Mouse (Mus musculus) limb, embryonic 12.5 days (tissue): ENCODE results near the gene Atp1a1. TPM values are rescaled to one million over a fixed set of nuclear protein-coding genes. Genes with fewer than 3 reads are reported as not detected.
A peak's percentile ranks its signal among the peaks of the same experiment; 100 is the strongest.

ENCODE experiments used
- ATAC-seq: fragments of 200-750 bp; cut with Nextera tagmentation; 2 replicates; pipeline ENCODE4 v1.8.0; 2017; ENCODE audit warnings: low read depth, moderate TSS enrichment; ENCODE audit not compliant: insufficient number of reproducible peaks, insufficient read depth, low FRiP score, low TSS enrichment
- H3K27ac ChIP-seq: fragments of 300-500 bp; sonication (generic); 2 replicates; pipeline ENCODE4 v1.5.1; 2016; ENCODE audit warnings: mild to moderate bottlenecking, moderate library complexity
- H3K27me3 ChIP-seq: fragments of 300-500 bp; sonication (generic); 2 replicates; pipeline ENCODE4 v1.6.1; 2016; ENCODE audit warnings: mild to moderate bottlenecking, moderate library complexity
- H3K36me3 ChIP-seq: fragments of 300-500 bp; sonication (generic); 2 replicates; pipeline ENCODE4 v1.6.1; 2016; ENCODE audit warnings: mild to moderate bottlenecking, moderate library complexity
- H3K4me1 ChIP-seq: fragments of 300-500 bp; sonication (generic); replicated peaks from 2 replicates; pipeline ENCODE4 v1.6.1; 2016
- H3K4me2 ChIP-seq: fragments of 300-500 bp; sonication (generic); 2 replicates; pipeline ENCODE4 v1.6.1; 2016; ENCODE audit warnings: mild to moderate bottlenecking, moderate library complexity
- H3K4me3 ChIP-seq: fragments of 300-500 bp; sonication (generic); replicated peaks from 2 replicates; pipeline ENCODE4 v1.5.1; 2016; ENCODE audit warnings: mild to moderate bottlenecking
- H3K9ac ChIP-seq: fragments of 300-500 bp; sonication (generic); replicated peaks from 2 replicates; pipeline ENCODE4 v1.6.1; 2016; ENCODE audit warnings: mild to moderate bottlenecking, moderate library complexity
- H3K9me3 ChIP-seq: fragments of 300-500 bp; sonication (generic); 2 replicates; pipeline ENCODE4 v1.6.1; 2016; ENCODE audit warnings: mild to moderate bottlenecking, moderate library complexity
- WGBS: fragments of 180-500 bp; shearing (Covaris S2); methylation state at CpG from one replicate; pipeline ENCODE4 v1.1.7; 2016; 5-methylcytosine and 5-hydroxymethylcytosine counted together
- polyA plus RNA-seq: library from polyadenylated mRNA; unstranded; fragments of >200 nt; fragmentation: Nextera tagmentation; extraction: Ambion mirVana; gene quantifications from 2 replicates; pipeline ENCODE4 v1.2.1, GENCODE M21; 2016

Gene Atp1a1
- 57.1 and 67.6 TPM in 2 replicates for polyA plus RNA-seq

DNA sequence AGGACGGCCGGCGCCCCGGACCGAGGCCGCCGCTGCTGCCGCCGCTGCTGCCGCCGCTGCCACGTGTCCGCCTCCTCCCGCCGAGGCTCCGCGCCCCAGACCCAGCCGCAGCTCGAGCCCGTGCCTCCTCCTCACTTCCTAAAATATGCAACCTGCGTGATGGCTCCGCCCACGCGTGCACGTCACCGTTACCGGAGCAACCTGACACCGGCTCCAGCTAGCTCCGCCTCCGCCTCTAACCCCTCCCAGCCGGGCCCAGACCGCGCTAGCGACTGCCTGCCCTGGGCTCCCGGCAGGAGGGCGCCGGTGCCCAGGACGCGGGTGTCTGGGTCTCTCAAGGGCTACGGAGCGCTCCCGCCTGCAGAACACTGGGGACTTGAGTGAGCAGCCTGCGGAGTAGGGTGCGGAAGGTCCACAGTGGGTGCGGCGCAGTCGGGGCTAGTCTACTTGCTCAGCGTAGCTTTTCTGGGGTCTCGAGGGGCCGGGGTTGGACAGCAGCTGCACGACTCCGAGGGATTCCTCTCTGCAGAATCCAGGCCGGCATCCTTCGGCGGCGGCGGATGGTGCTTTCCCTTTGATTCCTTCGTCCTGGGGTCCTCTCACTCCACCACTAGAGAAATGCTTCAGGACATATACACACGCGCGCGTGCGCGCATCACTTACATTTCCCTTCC is at the start of gene Atp1a1:
Gene Atp1a1 (minus strand): TSS at position 135 of the 674 bp plus-strand sequence.
- ATAC-seq: peak; percentile 97
- Histone ChIP-seq H3K27me3 (no peaks in the 10 kb centered on the region), H3K9ac (peak within 1 kb of the TSS; percentile 96), H3K27ac (peak within 1 kb of the TSS; percentile 96), H3K4me3 (peak within 1 kb of the TSS; percentile 87), H3K9me3 (no peaks in the 10 kb centered on the region), H3K4me1 (peaks cover 44% of the 10 kb centered on the region), H3K4me2 (peak within 1 kb of the TSS; percentile 78), H3K36me3 (no peaks in the 10 kb centered on the region)
- under 1% methylated on average over 64 of the region's 64 CpGs for WGBS

DNA sequence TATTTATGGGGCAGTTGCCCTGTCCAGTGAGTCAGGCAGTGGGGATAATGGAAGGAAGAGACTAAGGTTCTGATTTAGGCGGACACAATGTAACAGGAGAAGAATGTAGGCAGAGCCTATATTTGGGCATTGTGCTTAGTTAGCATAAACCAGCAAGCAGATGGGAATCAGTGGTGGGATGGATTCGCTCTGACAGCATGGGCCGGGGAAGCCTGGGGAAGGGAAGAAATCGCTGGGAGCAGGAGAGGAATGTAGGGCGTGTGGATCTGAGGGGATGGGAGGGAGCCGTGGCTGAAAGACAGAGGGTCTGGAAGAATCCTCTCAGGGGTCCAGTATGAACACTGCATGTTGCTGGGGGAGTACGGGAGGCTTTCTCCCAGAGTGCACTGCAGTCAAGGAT is 49.0 kb upstream of the Atp1a1 start:
- no peak overlapping the region for H3K9ac ChIP-seq
- no peak overlapping the region for H3K4me3 ChIP-seq
- H3K9me3 ChIP-seq: no peaks in the 10 kb centered on the region
- H3K27me3 ChIP-seq: no peaks in the 10 kb centered on the region
- no peak overlapping the region for H3K27ac ChIP-seq
- no peaks in the 10 kb centered on the region for H3K36me3 ChIP-seq
- H3K4me1 ChIP-seq: peaks cover 11% of the 10 kb centered on the region
- 58% methylated on average over 7 of the region's 7 CpGs for WGBS
- ATAC-seq: no peak
- no peak overlapping the region for H3K4me2 ChIP-seq

DNA sequence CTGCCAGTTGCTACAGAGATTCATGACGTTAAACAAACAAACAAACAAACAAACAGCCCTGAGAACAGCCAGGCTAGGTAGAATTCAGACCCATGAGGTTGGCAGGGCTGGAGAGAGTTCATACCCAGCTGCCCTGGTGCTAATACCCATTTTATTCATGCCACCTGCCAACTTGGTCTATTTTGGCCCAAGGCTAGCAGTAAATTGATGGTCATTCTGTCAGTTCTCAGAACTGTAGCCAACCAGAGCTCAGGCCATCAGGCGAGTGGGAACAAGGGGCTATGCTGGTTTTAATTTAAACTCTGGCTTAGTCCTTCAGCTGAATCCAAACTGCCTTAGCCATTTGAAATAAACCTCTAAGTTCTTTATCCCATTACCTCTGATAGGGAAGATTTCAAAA is 48.5 kb upstream of the Atp1a1 start:
- Histone ChIP-seq H3K9me3 (no peaks in the 10 kb centered on the region), H3K27ac (no peak overlapping the region), H3K36me3 (no peaks in the 10 kb centered on the region), H3K4me1 (peaks cover 11% of the 10 kb centered on the region), H3K27me3 (no peaks in the 10 kb centered on the region), H3K9ac (no peak overlapping the region), H3K4me3 (no peak overlapping the region), H3K4me2 (no peak overlapping the region)
- 55% methylated on average over 2 of the region's 2 CpGs for WGBS
- no peak for ATAC-seq

DNA sequence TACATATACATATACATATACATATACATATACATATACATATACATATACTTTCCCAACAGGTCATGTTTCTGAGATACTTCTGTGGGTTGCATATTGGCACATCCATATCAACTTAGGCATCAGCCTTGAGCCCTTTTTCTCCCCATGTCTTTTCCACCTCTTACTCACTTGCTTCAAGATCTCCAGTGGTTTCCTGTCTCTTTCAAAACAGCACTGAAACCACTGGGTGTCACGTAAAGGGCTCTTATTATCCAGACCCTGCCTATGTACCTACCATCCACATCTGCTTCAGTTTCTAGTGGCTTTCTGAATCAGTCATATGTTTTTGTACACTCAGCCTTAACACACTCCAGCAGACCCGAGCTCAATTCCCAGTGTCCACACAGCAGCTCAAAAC is 45.8 kb upstream of the Atp1a1 start:
- H3K36me3 ChIP-seq: no peaks in the 10 kb centered on the region
- H3K27me3 ChIP-seq: no peaks in the 10 kb centered on the region
- no peak overlapping the region for H3K27ac ChIP-seq
- 67% methylated on average over 2 of the region's 2 CpGs for WGBS
- no peak overlapping the region for H3K4me2 ChIP-seq
- ATAC-seq: no peak
- no peaks in the 10 kb centered on the region for H3K9me3 ChIP-seq
- peaks cover 11% of the 10 kb centered on the region for H3K4me1 ChIP-seq
- H3K9ac ChIP-seq: no peak overlapping the region
- H3K4me3 ChIP-seq: no peak overlapping the region

GRCm38 (mm10) chr3:101649271-101649670 is 44.8 kb upstream of the Atp1a1 start:
- WGBS: 79% methylated on average over 2 of the region's 2 CpGs
- no peak overlapping the region for H3K27ac ChIP-seq
- no peak overlapping the region for H3K4me3 ChIP-seq
- H3K36me3 ChIP-seq: no peaks in the 10 kb centered on the region
- no peaks in the 10 kb centered on the region for H3K27me3 ChIP-seq
- H3K4me2 ChIP-seq: no peak overlapping the region
- no peaks in the 10 kb centered on the region for H3K9me3 ChIP-seq
- no peak for ATAC-seq
- H3K4me1 ChIP-seq: peaks cover 6% of the 10 kb centered on the region
- no peak overlapping the region for H3K9ac ChIP-seq

- no peak for ATAC-seq
- Histone ChIP-seq H3K9ac (no peak overlapping the region), H3K27me3 (no peaks in the 10 kb centered on the region), H3K36me3 (no peaks in the 10 kb centered on the region), H3K27ac (no peak overlapping the region), H3K4me2 (no peak overlapping the region), H3K4me3 (no peak overlapping the region), H3K4me1 (peaks cover 6% of the 10 kb centered on the region), H3K9me3 (no peaks in the 10 kb centered on the region)
- WGBS: 64% methylated on average over 13 of the region's 13 CpGs
Observed at GRCm38 (mm10) chr3:101648096-101648793, 43.8 kb upstream of the Atp1a1 start.

GRCm38 (mm10) chr3:101646806-101647205 is 42.3 kb upstream of the Atp1a1 start:
- no peak for ATAC-seq
- Histone ChIP-seq H3K9me3 (no peaks in the 10 kb centered on the region), H3K4me1 (peaks cover 6% of the 10 kb centered on the region), H3K27me3 (no peaks in the 10 kb centered on the region), H3K9ac (no peak overlapping the region), H3K4me3 (no peak overlapping the region), H3K27ac (no peak overlapping the region), H3K36me3 (no peaks in the 10 kb centered on the region), H3K4me2 (no peak overlapping the region)
- WGBS: 80% methylated on average over 5 of the region's 5 CpGs

GRCm38 (mm10) chr3:101645569-101646106 is 41.2 kb upstream of the Atp1a1 start:
- Histone ChIP-seq H3K36me3 (no peaks in the 10 kb centered on the region), H3K27me3 (no peaks in the 10 kb centered on the region), H3K9ac (no peak overlapping the region), H3K4me2 (no peak overlapping the region), H3K4me3 (no peak overlapping the region), H3K4me1 (peaks cover 3% of the 10 kb centered on the region), H3K9me3 (no peaks in the 10 kb centered on the region), H3K27ac (no peak overlapping the region)
- 89% methylated on average over 1 of the region's 1 CpGs for WGBS
- no peak for ATAC-seq

DNA sequence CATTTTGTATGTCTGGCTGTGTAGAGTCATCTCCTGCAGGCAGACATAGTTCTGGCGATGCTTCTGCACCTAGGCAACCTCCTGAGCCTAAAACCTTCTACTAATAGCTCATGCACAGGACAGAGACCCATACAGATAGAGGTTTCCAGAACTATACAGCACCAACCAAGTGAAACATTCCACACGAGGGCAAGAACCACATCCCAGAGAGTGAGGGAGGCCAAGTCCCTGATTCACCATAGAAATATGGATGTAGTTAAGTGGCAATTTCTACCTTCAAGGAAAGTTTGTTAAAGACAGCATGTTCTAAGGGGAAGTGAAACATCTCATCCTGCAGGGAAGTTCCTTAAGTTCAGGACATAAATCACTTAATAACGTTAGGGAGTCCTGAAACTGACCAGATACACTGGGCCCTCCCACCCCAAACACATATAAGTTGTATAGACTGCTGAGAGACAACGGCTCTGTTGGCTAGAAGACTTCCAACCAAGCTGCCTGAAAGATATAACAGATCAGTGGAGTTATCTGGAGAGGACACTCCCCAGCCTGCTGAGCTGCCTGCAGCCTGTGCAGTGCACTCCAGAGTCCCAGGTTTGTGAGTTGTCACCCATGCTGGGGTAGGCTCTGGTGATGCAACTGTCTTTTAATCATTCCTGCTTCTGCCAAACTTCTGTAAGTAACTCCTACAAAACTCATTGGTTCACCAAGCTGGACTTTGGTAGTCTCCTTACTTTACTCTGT is 39.7 kb upstream of the Atp1a1 start:
- H3K9me3 ChIP-seq: no peaks in the 10 kb centered on the region
- H3K36me3 ChIP-seq: no peaks in the 10 kb centered on the region
- H3K27me3 ChIP-seq: no peaks in the 10 kb centered on the region
- H3K4me1 ChIP-seq: no peaks in the 10 kb centered on the region
- no peak overlapping the region for H3K4me3 ChIP-seq
- H3K4me2 ChIP-seq: no peak overlapping the region
- H3K9ac ChIP-seq: no peak overlapping the region
- 67% methylated on average over 4 of the region's 4 CpGs for WGBS
- no peak overlapping the region for H3K27ac ChIP-seq
- no peak for ATAC-seq

- Histone ChIP-seq H3K4me1 (no peaks in the 10 kb centered on the region), H3K36me3 (no peaks in the 10 kb centered on the region), H3K4me2 (no peak overlapping the region), H3K27me3 (no peaks in the 10 kb centered on the region), H3K4me3 (no peak overlapping the region), H3K9me3 (no peaks in the 10 kb centered on the region), H3K27ac (no peak overlapping the region), H3K9ac (no peak overlapping the region)
- WGBS: 86% methylated on average over 2 of the region's 2 CpGs
- ATAC-seq: no peak
Observed at GRCm38 (mm10) chr3:101643264-101643663, 38.8 kb upstream of the Atp1a1 start.

DNA sequence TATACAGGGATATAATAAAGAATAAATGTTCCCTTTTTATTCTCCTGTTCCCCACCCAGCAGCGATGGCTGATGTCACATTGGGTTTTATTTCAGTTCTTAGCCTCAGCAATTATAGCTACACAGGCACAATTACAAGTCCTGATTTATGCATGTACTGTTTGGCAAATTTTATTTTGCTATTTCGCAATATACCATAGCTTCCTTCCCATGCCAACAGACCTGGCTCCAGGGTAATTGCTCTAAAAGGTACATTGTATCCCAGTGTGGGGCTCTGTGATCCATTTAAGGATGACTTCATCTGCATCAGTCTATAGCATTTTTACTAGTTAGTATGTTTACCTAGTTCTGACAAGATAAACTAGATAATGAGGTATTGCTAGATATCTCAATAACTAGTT is 33.7 kb upstream of the Atp1a1 start:
- Histone ChIP-seq H3K27ac (no peak overlapping the region), H3K4me3 (no peak overlapping the region), H3K4me2 (no peak overlapping the region), H3K36me3 (no peaks in the 10 kb centered on the region), H3K27me3 (no peaks in the 10 kb centered on the region), H3K9ac (no peak overlapping the region), H3K9me3 (no peaks in the 10 kb centered on the region), H3K4me1 (0 out of 2 replicates have a peak, but pooled peaks cover 2% of the 10 kb centered on the region)
- ATAC-seq: no peak
- 86% methylated on average over 2 of the region's 2 CpGs for WGBS
